ENCODE assay signal across 12 mouse cellular contexts in the genomic region with DNA sequence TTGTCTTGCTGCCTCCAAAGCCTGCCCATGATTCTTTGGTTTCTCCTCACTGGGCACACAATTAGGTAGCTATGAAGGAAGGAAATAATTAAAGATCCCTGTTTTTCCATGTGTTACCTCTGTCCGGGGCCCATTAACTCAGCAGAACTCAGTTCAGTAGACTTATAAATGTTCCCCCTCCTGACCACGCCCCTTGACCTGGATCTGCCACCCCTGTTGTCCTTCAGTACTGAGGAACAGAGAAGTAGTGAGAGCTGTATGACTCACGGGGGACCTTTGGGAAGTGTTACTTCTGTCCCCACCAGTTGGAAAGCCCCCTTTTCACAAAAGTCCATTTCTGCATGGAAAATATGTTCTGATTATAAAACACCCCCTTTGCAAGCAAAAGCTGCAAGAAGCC.
DNase-seq lines count a peak whose midpoint lies in the region; ATAC-seq and TF ChIP-seq lines count a peak whose summit lies in the region.
"Had no signal": no experiment of that assay in that cellular context is flagged by ENCODE, and none has a peak within 500 bp of the region (broad histone marks: within the 10 kb centered on the region; RNA-seq: fewer than 3 reads in every experiment).

No protein-coding gene starts in this region.

- TF ChIP-seq CTCF in intestine, postnatal 0 days (IDR thresholded peaks at IDR 0.05; ENCODE audit: low read depth), result no peak
- no peak for TF ChIP-seq CTCF in left cerebral cortex, adult 2 months (IDR thresholded peaks at IDR 0.05)

- intact Hi-C loops in heart, postnatal 14 days (cut with DNase I), result no loop called here
- intact Hi-C loops in left cerebral cortex, adult 2 months (cut with DNase I), result no loop called here

- no peaks in the 10 kb centered on the region for H3K27me3 ChIP-seq in intestine, embryonic 15.5 days (replicated peaks)
- H3K27me3 ChIP-seq in intestine, postnatal 0 days (replicated peaks; ENCODE audit: control insufficient read depth, insufficient read depth, low read length), result no peaks in the 10 kb centered on the region
- H3K27me3 ChIP-seq in kidney, embryonic 16.5 days (ENCODE audit: insufficient read depth, low read length), result no peaks in the 10 kb centered on the region
- H3K27me3 ChIP-seq: limb, embryonic 12.5 days; midbrain, embryonic 12.5 days had no signal

- no peak overlapping the region for H3K4me2 ChIP-seq in intestine, embryonic 15.5 days (replicated peaks)
- no peak overlapping the region for H3K4me2 ChIP-seq in intestine, postnatal 0 days (replicated peaks; ENCODE audit: low read depth)
- no peak overlapping the region for H3K4me2 ChIP-seq in kidney, embryonic 16.5 days (replicated peaks; ENCODE audit: low read depth, low read length)
- H3K4me2 ChIP-seq: limb, embryonic 12.5 days; midbrain, embryonic 12.5 days had no signal

- peak; percentile 62 for ATAC-seq in intestine, embryonic 15.5 days
- no peak for ATAC-seq in intestine, postnatal 0 days
- ATAC-seq in kidney, embryonic 16.5 days (ENCODE audit: low FRiP score, low TSS enrichment), result no peak

- peak; percentile 82 for DNase-seq in adrenal gland, adult 8-10 months
- DNase-seq in heart, postnatal 14 days, result peak; percentile 23 to 24
- peak; percentile 67 for DNase-seq in retina, postnatal 1 day
- no peak for DNase-seq in left cerebral cortex, adult 2 months (ENCODE audit: extremely low spot score in 1 of 2, low spot score in 2 of 2)
- no peak for DNase-seq in cerebellum, adult 9-11 months
- DNase-seq: cerebellum, postnatal 25 days; kidney, postnatal 14 days had no signal

- no peaks in the 10 kb centered on the region for H3K9me3 ChIP-seq in intestine, embryonic 15.5 days
- no peaks in the 10 kb centered on the region for H3K9me3 ChIP-seq in intestine, postnatal 0 days (ENCODE audit: control insufficient read depth)
- H3K9me3 ChIP-seq in kidney, embryonic 16.5 days (ENCODE audit: low read length), result peaks cover 7% of the 10 kb centered on the region
- H3K9me3 ChIP-seq: midbrain, embryonic 12.5 days had no signal

- WGBS in intestine, embryonic 15.5 days, result 67% methylated on average over 3 of the region's 3 CpGs
- 65% methylated on average over 3 of the region's 3 CpGs for WGBS in intestine, postnatal 0 days
- 65% methylated on average over 3 of the region's 3 CpGs for WGBS in kidney, embryonic 16.5 days

- no peak overlapping the region for H3K4me3 ChIP-seq in intestine, embryonic 15.5 days (replicated peaks)
- H3K4me3 ChIP-seq in intestine, postnatal 0 days (ENCODE audit: low read depth, low read length), result no peak overlapping the region
- H3K4me3 ChIP-seq in left cerebral cortex, adult 2 months, result no peak overlapping the region
- no peak overlapping the region for H3K4me3 ChIP-seq in kidney, embryonic 16.5 days (ENCODE audit: low read length)
- H3K4me3 ChIP-seq: limb, embryonic 12.5 days; midbrain, embryonic 12.5 days had no signal

- H3K27ac ChIP-seq in intestine, embryonic 15.5 days, result no peak overlapping the region
- H3K27ac ChIP-seq in intestine, postnatal 0 days (ENCODE audit: low read depth, low read length), result no peak overlapping the region
- H3K27ac ChIP-seq in left cerebral cortex, adult 2 months, result no peak overlapping the region; the same call in 1 of the 2 replicates
- no peak overlapping the region for H3K27ac ChIP-seq in kidney, embryonic 16.5 days (ENCODE audit: low read length)
- H3K27ac ChIP-seq: limb, embryonic 12.5 days; midbrain, embryonic 12.5 days had no signal

- H3K36me3 ChIP-seq in intestine, embryonic 15.5 days, result peaks cover 21% of the 10 kb centered on the region
- H3K36me3 ChIP-seq in intestine, postnatal 0 days (ENCODE audit: control insufficient read depth, insufficient read depth), result peaks cover 38% of the 10 kb centered on the region
- peaks cover 49% of the 10 kb centered on the region for H3K36me3 ChIP-seq in kidney, embryonic 16.5 days (ENCODE audit: insufficient read depth, low read length)

- no peak overlapping the region for H3K9ac ChIP-seq in intestine, embryonic 15.5 days
- no peak overlapping the region for H3K9ac ChIP-seq in intestine, postnatal 0 days (ENCODE audit: low read depth, low read length)
- no peak overlapping the region for H3K9ac ChIP-seq in kidney, embryonic 16.5 days (replicated peaks; ENCODE audit: low read length)
- H3K9ac ChIP-seq: limb, embryonic 12.5 days; midbrain, embryonic 12.5 days had no signal

- H3K4me1 ChIP-seq in intestine, embryonic 15.5 days (replicated peaks), result no peaks in the 10 kb centered on the region
- peaks cover 4% of the 10 kb centered on the region; the same call in 1 of the 2 replicates for H3K4me1 ChIP-seq in intestine, postnatal 0 days (replicated peaks; ENCODE audit: control insufficient read depth, insufficient read depth, low read length)
- 0 out of 2 replicates have a peak, but pooled peaks cover 3% of the 10 kb centered on the region for H3K4me1 ChIP-seq in kidney, embryonic 16.5 days (ENCODE audit: insufficient read depth, low read length)
- H3K4me1 ChIP-seq: midbrain, embryonic 12.5 days had no signal

Comparison
In these comparisons a context has a peak if more than half of its experiments do, and no peak if none do; other contexts are left out.
1. DNase-seq: peak in adrenal gland, adult 8-10 months (single experiment), heart, postnatal 14 days (2 of 2) and retina, postnatal 1 day (single experiment); none in left cerebral cortex, adult 2 months (0 of 2) and cerebellum, adult 9-11 months (single experiment).